Mouse (Mus musculus) liver, adult 2 months (tissue): ENCODE data around the gene Ccdc160.

ENCODE experiments used
- CTCF ChIP-seq: fragments of 200-500 bp; IDR thresholded peaks from 2 replicates; pipeline ENCODE4 v1.5.1; 2011; ENCODE audit warnings: low read depth, low read length, control low read depth
- POLR2A ChIP-seq: fragments of 200-500 bp; IDR thresholded peaks from 2 replicates; pipeline ENCODE4 v1.6.1; 2011; ENCODE audit warnings: low read length, control low read depth; ENCODE audit not compliant: insufficient read depth; ENCODE audit errors: extremely low read depth

GRCm38 (mm10) chrX:52792861-52793260, 1.9 kb downstream of the Ccdc160 start:
- TF ChIP-seq CTCF, result no peak
- no peak for TF ChIP-seq POLR2A
